Mouse (Mus musculus) MEL (cell line): ENCODE results near the gene Adh1. TPM values are rescaled to one million over a fixed set of nuclear protein-coding genes. Genes with fewer than 3 reads are reported as not detected.

Experiments used
- DNase-seq: peaks from one replicate; pipeline ENCODE4 v3.0.0; 2011; ENCODE audit warnings: low read depth, low spot score
- H3K27ac ChIP-seq: 2 replicates; pipeline ENCODE4 v1.5.1; 2012; ENCODE audit warnings: low read depth, mild to moderate bottlenecking, control low read depth, low read length, moderate library complexity; ENCODE audit not compliant: control insufficient read depth
- H3K27me3 ChIP-seq, 2 experiments: fragments of 150-350 bp in 1 of 2; sonication (generic) in 1 of 2; 2 replicates each; pipeline ENCODE4 v1.6.1; 2012; ENCODE audit warnings: low read length in 2 of 2, mild to moderate bottlenecking in 2 of 2, improper control_type of control experiment in 1 of 2, moderate library complexity in 1 of 2; ENCODE audit not compliant: insufficient read depth in 2 of 2, control insufficient read depth in 1 of 2
- H3K36me3 ChIP-seq, 2 experiments: 2 replicates each; pipeline ENCODE4 v1.6.1; 2012 to 2014; ENCODE audit warnings: low read length in 2 of 2, improper control_type of control experiment in 1 of 2, inconsistent platforms in 1 of 2, mild to moderate bottlenecking in 1 of 2; ENCODE audit not compliant: insufficient read depth in 2 of 2, control insufficient read depth in 1 of 2
- H3K4me1 ChIP-seq, 2 experiments: fragments of 150-350 bp in 1 of 2; sonication (generic) in 1 of 2; 2 replicates each; pipeline ENCODE4 v1.6.1; 2012; ENCODE audit warnings: low read length in 2 of 2, improper control_type of control experiment in 1 of 2, mild to moderate bottlenecking in 1 of 2; ENCODE audit not compliant: insufficient read depth in 2 of 2, control insufficient read depth in 1 of 2
- H3K4me3 ChIP-seq, 2 experiments: fragments of 150-350 bp in 1 of 2; sonication (generic) in 1 of 2; 2 replicates each; pipeline ENCODE4 v1.5.1; 2012; ENCODE audit warnings: low read depth in 2 of 2, low read length in 2 of 2, mild to moderate bottlenecking in 2 of 2, moderate library complexity in 2 of 2, control low read depth in 1 of 2, improper control_type of control experiment in 1 of 2; ENCODE audit not compliant: control insufficient read depth in 1 of 2, insufficient read depth in 1 of 2
- H3K79me2 ChIP-seq: 2 replicates; pipeline ENCODE4 v1.6.1; 2012; ENCODE audit warnings: mild to moderate bottlenecking, low read length, moderate library complexity; ENCODE audit not compliant: control insufficient read depth, poor library complexity, insufficient read depth
- H3K9ac ChIP-seq: 2 replicates; pipeline ENCODE4 v1.6.1; 2012; ENCODE audit warnings: low read depth, mild to moderate bottlenecking, control low read depth, low read length, moderate library complexity; ENCODE audit not compliant: control insufficient read depth, poor library complexity, severe bottlenecking
- H3K9me3 ChIP-seq: fragments of 150-350 bp; sonication (generic); replicated peaks from 2 replicates; pipeline ENCODE4 v1.6.1; 2012; ENCODE audit warnings: mild to moderate bottlenecking, low read length, improper control_type of control experiment, moderate library complexity; ENCODE audit not compliant: insufficient read depth
- BHLHE40 ChIP-seq: IDR thresholded peaks from 2 replicates; pipeline ENCODE4 v1.6.1; 2012; ENCODE audit warnings: low read depth, mild to moderate bottlenecking, inconsistent platforms, low read length, improper control_type of control experiment, borderline replicate concordance
- CHD1 ChIP-seq: IDR thresholded peaks from 2 replicates; pipeline ENCODE4 v1.6.1; 2012; ENCODE audit warnings: low read depth, mild to moderate bottlenecking, inconsistent platforms, low read length, improper control_type of control experiment
- CTCF ChIP-seq, 3 experiments: IDR thresholded peaks in 2 of 3; conservative IDR thresholded peaks in 1 of 3; 2 replicates each; pipeline ENCODE4 v1.5.1; 2011 to 2012; ENCODE audit warnings: low read length in 3 of 3, low read depth in 2 of 3, mild to moderate bottlenecking in 2 of 3, improper control_type of control experiment in 1 of 3, inconsistent platforms in 1 of 3, mixed read lengths in 1 of 3, moderate library complexity in 1 of 3; ENCODE audit not compliant: control insufficient read depth in 1 of 3, insufficient read depth in 1 of 3, poor library complexity in 1 of 3, severe bottlenecking in 1 of 3
- ELF1 ChIP-seq: IDR thresholded peaks from 2 replicates; pipeline ENCODE4 v1.6.1; 2014; ENCODE audit warnings: low read depth, mild to moderate bottlenecking, inconsistent platforms, low read length, improper control_type of control experiment, moderate library complexity
- EP300 ChIP-seq, 2 experiments: IDR thresholded peaks; 2 replicates each; pipeline ENCODE4 v1.6.1; 2011; ENCODE audit warnings: improper control_type of control experiment in 2 of 2, low read length in 2 of 2, low read depth in 1 of 2, mild to moderate bottlenecking in 1 of 2
- ETS1 ChIP-seq: IDR thresholded peaks from 2 replicates; pipeline ENCODE4 v1.6.1; 2012; ENCODE audit warnings: low read depth, mild to moderate bottlenecking, inconsistent platforms, low read length, improper control_type of control experiment, moderate library complexity
- GABPA ChIP-seq: IDR thresholded peaks from 2 replicates; pipeline ENCODE4 v1.6.1; 2012; ENCODE audit warnings: low read depth, mild to moderate bottlenecking, inconsistent platforms, low read length, improper control_type of control experiment, moderate library complexity
- HCFC1 ChIP-seq: IDR thresholded peaks from 2 replicates; pipeline ENCODE4 v1.6.1; 2012; ENCODE audit warnings: low read depth, mild to moderate bottlenecking, inconsistent platforms, low read length, improper control_type of control experiment, moderate library complexity
- JUND ChIP-seq: IDR thresholded peaks from 2 replicates; pipeline ENCODE4 v1.6.1; 2011; ENCODE audit warnings: low read depth, mild to moderate bottlenecking, improper control_type of control experiment, low read length
- KAT2A ChIP-seq: conservative IDR thresholded peaks from 2 replicates; pipeline ENCODE4 v1.6.1; 2012; ENCODE audit warnings: low read depth, low read length, improper control_type of control experiment, inconsistent platforms
- MAX ChIP-seq: IDR thresholded peaks from 2 replicates; pipeline ENCODE4 v1.6.1; 2011; ENCODE audit warnings: low read length, improper control_type of control experiment
- MAZ ChIP-seq: IDR thresholded peaks from 2 replicates; pipeline ENCODE4 v1.6.1; 2012; ENCODE audit warnings: low read depth, mild to moderate bottlenecking, inconsistent platforms, low read length, improper control_type of control experiment
- MEF2A ChIP-seq: IDR thresholded peaks from 2 replicates; pipeline ENCODE4 v1.6.1; 2014; ENCODE audit warnings: low read depth, mild to moderate bottlenecking, inconsistent platforms, low read length, improper control_type of control experiment; ENCODE audit not compliant: poor library complexity, insufficient replicate concordance, severe bottlenecking; ENCODE audit errors: extremely low read depth
- NELFE ChIP-seq: IDR thresholded peaks from 2 replicates; pipeline ENCODE4 v1.6.1; 2011; ENCODE audit warnings: low read depth, low read length, improper control_type of control experiment
- POLR2AphosphoS2 ChIP-seq: IDR thresholded peaks from 2 replicates; pipeline ENCODE4 v1.6.1; 2011; ENCODE audit warnings: low read length, improper control_type of control experiment
- RCOR1 ChIP-seq: IDR thresholded peaks from 2 replicates; pipeline ENCODE4 v1.6.1; 2012; ENCODE audit warnings: low read depth, mild to moderate bottlenecking, inconsistent platforms, low read length, improper control_type of control experiment
- SIN3A ChIP-seq: IDR thresholded peaks from 2 replicates; pipeline ENCODE4 v1.6.1; 2012; ENCODE audit warnings: low read length, improper control_type of control experiment, inconsistent platforms
- SMC3 ChIP-seq: IDR thresholded peaks from 2 replicates; pipeline ENCODE4 v1.6.1; 2011; ENCODE audit warnings: low read depth, low read length, improper control_type of control experiment
- TAL1 ChIP-seq: IDR thresholded peaks from 2 replicates; pipeline ENCODE4 v1.6.1; 2012; ENCODE audit warnings: mild to moderate bottlenecking, inconsistent platforms, low read length, moderate library complexity, mixed read lengths
- TBP ChIP-seq: IDR thresholded peaks from 2 replicates; pipeline ENCODE4 v1.8.0; 2011; ENCODE audit warnings: low read depth, low read length, improper control_type of control experiment
- UBTF ChIP-seq: IDR thresholded peaks from 2 replicates; pipeline ENCODE4 v1.6.1; 2012; ENCODE audit warnings: low read depth, mild to moderate bottlenecking, inconsistent platforms, low read length, improper control_type of control experiment, moderate library complexity, borderline replicate concordance; ENCODE audit not compliant: insufficient read depth
- USF1 ChIP-seq: IDR thresholded peaks from 2 replicates; pipeline ENCODE4 v1.6.1; 2014; ENCODE audit warnings: low read depth, mild to moderate bottlenecking, inconsistent platforms, low read length, improper control_type of control experiment, moderate library complexity
- ZC3H11A ChIP-seq: IDR thresholded peaks from 2 replicates; pipeline ENCODE4 v1.6.1; 2012; ENCODE audit warnings: low read depth, mild to moderate bottlenecking, inconsistent platforms, low read length, improper control_type of control experiment
- ZMIZ1 ChIP-seq: IDR thresholded peaks from 2 replicates; pipeline ENCODE4 v1.6.1; 2012; ENCODE audit warnings: low read depth, mild to moderate bottlenecking, inconsistent platforms, low read length, improper control_type of control experiment, moderate library complexity
- polyA plus RNA-seq, 2 experiments: library from polyadenylated mRNA; stranded (reverse) in 1 of 2; unstranded in 1 of 2; fragments of >175 nt in 1 of 2; fragments of >200 nt in 1 of 2; gene quantifications; 2 replicates each; pipeline versions ENCODE4 v1.2.1 to v1.2.4; 2012; ENCODE audit warnings: low replicate concordance in 2 of 2, low read depth in 1 of 2; ENCODE audit not compliant: insufficient read length in 2 of 2, insufficient read depth in 1 of 2, missing spikeins in 1 of 2
- total RNA-seq: library from RNA; depleted of rRNA; stranded (reverse); fragments of 300-350 nt; gene quantifications from 2 replicates; pipeline ENCODE4 v1.2.3, GENCODE M21; 2012

The Adh1 gene
- total and polyA plus RNA-seq, 3 experiments, result 0.15 TPM; not detected in 2

DNA sequence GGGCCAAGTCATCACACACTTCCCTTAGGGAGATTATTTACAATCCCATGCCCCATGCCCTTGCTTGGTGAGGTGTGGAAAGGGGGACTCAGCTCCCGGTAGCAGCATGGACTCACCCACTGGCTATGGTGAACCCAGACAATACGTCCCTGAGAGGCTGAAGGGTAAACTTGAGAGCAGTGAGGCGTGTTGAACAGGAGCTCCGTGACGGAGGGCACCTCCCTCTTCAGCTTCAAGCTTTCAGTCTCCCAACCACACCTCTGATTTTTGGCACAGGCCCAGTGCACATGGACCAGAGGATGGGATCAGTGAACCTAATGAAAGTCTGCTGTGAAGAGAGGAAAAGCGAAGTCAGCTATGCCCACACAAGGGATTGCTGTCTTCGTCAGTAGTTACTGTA lies 12.8 kb upstream of the Adh1 start:
- Histone ChIP-seq H3K27ac (no peak overlapping the region), H3K4me1 (no peaks in the 10 kb centered on the region), H3K79me2 (no peaks in the 10 kb centered on the region), H3K27me3 (peaks cover 0 to 2% of the 10 kb centered on the region in 2 experiments; a peak in 2 of 4 replicates), H3K36me3 (no peaks in the 10 kb centered on the region), H3K9me3 (no peaks in the 10 kb centered on the region), H3K9ac (no peak overlapping the region), H3K4me3 (no peak overlapping the region)
- DNase-seq, result no peak
- TF ChIP-seq EP300 (IDR thresholded peaks at IDR 0.05; ENCODE audit: low read depth in 1 of 2, low read length in 2 of 2), result no peak

DNA sequence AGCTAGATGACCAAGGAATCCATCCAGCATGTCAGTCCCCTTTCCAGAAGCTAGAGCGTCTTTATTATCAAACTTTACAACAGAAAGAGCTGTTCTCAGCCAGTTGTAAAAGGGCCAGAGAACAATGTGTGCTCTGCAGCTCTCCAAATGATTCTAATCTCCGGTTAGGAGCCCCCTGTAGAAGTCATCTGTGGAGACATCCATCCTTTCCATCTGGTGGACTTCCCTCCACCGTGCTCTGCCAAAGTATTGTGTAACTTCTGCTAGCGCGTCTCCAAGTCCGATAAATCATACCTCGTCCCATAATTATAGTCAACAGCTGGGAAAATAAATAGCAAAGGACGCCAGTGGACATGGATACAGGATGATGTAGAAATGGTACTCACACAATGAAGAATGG lies 12.0 kb upstream of the Adh1 start:
- H3K36me3 ChIP-seq, result no peaks in the 10 kb centered on the region

DNA sequence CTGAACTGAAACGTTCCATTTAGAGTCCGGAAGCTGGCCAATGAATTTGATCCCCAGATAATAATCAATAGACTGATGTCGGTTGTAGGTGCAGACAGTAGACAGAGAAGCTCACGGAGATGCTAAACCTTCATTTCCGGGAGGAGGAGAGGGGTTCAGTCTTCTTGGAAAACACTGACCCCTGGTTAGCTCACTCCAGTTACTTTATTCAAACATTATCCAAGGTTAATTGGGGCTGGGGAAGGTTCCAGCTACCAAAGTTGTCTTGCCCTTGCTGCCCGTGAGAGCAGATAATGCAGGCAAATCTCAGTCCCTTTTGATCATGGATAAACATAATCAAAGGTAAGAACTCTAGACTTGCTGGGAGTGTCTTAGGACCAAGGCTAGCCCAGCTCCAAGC lies 9.6 kb upstream of the Adh1 start:
- Histone ChIP-seq H3K27ac (no peak overlapping the region), H3K4me1 (no peaks in the 10 kb centered on the region), H3K79me2 (no peaks in the 10 kb centered on the region), H3K9ac (no peak overlapping the region), H3K36me3 (no peaks in the 10 kb centered on the region), H3K4me3 (no peak overlapping the region), H3K27me3 (peaks cover 0 to 2% of the 10 kb centered on the region in 2 experiments; a peak in 3 of 4 replicates), H3K9me3 (no peaks in the 10 kb centered on the region)
- DNase-seq, result no peak
- TF ChIP-seq GABPA (no peak), KAT2A (no peak), POLR2AphosphoS2 (no peak), NELFE (no peak), RCOR1 (no peak), HCFC1 (no peak), USF1 (no peak), CTCF (IDR thresholded peaks at IDR 0.05 in 2 of 3, conservative IDR thresholded peaks at IDR 0.05 in 1 of 3; ENCODE audit: control insufficient read depth in 1 of 3, insufficient read depth in 1 of 3, low read depth in 2 of 3, low read length in 3 of 3, poor library complexity in 1 of 3, severe bottlenecking in 1 of 3) (no peak), ELF1 (no peak), TAL1 (no peak), UBTF (no peak), JUND (no peak), BHLHE40 (no peak), TBP (no peak), MAX (no peak), MEF2A (no peak), SIN3A (no peak), ZMIZ1 (no peak), SMC3 (no peak)

More for the DNA sequence above, 12.0 kb upstream of the Adh1 start:
- no peaks in the 10 kb centered on the region for H3K79me2 ChIP-seq
- H3K9ac ChIP-seq, result no peak overlapping the region
- no peaks in the 10 kb centered on the region for H3K9me3 ChIP-seq
- H3K27ac ChIP-seq, result no peak overlapping the region
- TF ChIP-seq HCFC1 (no peak), NELFE (no peak), MAZ (no peak), CHD1 (no peak), POLR2AphosphoS2 (no peak), ETS1 (no peak), ZC3H11A (no peak), RCOR1 (no peak), TAL1 (no peak), SMC3 (no peak), JUND (no peak)
- DNase-seq, result no peak
- no peak overlapping the region for H3K4me3 ChIP-seq
- no peaks in the 10 kb centered on the region for H3K4me1 ChIP-seq
- peaks cover 0 to 2% of the 10 kb centered on the region in 2 experiments; a peak in 2 of 4 replicates for H3K27me3 ChIP-seq
